Mouse (Mus musculus): Measurements from ENCODE around the gene Rab3b.

DNA sequence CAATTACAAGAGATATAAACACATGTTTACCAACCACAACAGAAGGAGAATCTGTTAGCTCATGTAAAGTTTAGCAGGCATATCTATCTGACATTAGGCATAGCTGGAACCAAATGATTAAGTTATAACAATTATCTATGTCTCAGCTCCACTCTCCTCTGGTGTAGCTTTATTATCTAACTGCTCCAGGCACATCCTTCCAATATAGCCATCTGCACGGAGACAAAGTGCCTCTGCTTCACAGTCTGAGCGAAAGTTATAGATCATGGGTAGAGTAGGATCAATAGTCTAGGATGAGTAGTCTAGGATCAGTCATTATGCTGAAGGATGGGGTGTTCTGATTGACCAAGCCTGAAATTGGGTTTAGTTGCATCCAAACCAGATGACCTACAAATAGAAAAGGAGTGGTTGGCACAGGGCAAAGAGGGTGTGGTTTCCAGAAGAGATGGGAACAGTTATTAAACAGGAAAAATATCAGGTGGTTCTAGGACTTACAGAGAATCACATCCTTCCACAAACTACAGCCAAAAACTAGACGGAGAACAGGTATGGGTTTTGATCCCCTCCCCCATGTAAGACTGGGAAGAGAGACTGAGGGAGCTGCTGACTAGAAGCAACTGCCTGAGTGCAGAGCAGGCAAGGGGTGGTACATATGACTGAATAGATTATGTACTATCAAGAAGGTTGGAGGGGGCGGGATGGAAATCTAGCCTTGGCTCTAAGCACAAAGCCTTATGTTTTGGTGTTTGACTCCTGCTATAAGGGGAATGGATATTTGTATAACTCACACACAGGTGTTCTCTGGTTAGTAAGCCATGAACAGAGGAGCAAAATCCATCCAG, 82.0 kb downstream of the Rab3b start:
- no peak for TF ChIP-seq POLR2A (IDR thresholded peaks at IDR 0.05; ENCODE audit: borderline replicate concordance, extremely low read depth, insufficient read depth, insufficient read length, poor library complexity, severe bottlenecking)
- no peak for TF ChIP-seq CTCF (IDR thresholded peaks at IDR 0.05; ENCODE audit: borderline replicate concordance, extremely low read depth, insufficient read depth, insufficient read length)
